Mouse (Mus musculus): ENCODE measurements at regions not wholly inside any gene's neighbourhood (a gene's known extent, or its start where the extent isn't known, plus 50 kb on each side); places are given as distances from the start of the nearest gene placed in this dataset.

DNA sequence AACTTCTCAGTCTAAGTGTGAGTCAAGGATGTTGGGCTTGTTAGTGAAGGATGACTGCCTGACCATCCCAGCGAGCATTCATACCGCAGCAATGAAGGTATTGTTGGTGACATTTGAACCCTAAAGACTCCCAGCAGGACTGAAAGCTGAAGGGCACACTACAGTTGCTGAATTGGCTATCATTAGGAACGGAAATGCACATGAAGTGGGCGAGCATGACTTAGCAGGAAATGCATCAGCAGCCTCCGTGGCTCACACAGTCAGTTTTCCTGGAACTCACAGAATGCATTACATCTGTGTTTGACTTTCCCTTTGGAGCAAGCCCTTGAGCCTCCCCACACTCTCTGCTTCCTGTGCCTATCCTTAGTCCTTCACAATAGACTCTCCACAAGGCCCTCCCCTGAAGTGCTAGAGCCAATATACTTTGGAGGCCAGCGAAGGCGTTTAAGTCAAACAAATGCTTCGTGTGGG is 63.9 kb downstream of the Tmco5 start:
- ATAC-seq (ENCODE audit: extremely low read depth, insufficient number of reproducible peaks, low FRiP score, poor library complexity, severe bottlenecking): no peak

- ATAC-seq (ENCODE audit: extremely low read depth, insufficient number of reproducible peaks, low FRiP score, poor library complexity, severe bottlenecking): no peak
Measured at GRCm38 (mm10) chr2:116948538-116948937, 70.0 kb downstream of the Tmco5 start.

GRCm38 (mm10) chr2:116949741-116950140 is 71.2 kb downstream of the Tmco5 start:
- no peak for ATAC-seq (ENCODE audit: extremely low read depth, insufficient number of reproducible peaks, low FRiP score, poor library complexity, severe bottlenecking)

- no peak for ATAC-seq (ENCODE audit: extremely low read depth, insufficient number of reproducible peaks, low FRiP score, poor library complexity, severe bottlenecking)
Measured at GRCm38 (mm10) chr2:116950154-116950553, 71.7 kb downstream of the Tmco5 start.

DNA sequence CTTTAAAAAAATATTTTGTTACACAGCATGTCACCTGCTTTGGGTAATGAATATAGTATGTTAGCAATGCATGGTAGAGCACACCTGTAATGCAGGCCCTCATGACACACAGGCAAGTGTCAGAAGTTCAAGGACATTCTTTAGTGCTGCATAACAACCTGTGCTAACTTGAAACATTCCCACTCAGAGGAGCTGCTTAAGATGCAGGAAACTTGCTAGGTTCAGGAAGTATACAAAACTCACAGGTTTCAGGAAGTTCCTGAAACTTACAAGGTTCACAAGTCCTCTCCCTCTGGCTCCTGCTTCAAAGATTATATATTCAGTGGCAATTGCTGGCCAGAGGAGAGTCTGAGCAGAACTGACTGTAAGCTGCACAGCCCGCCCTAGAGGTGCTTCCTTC is 73.0 kb downstream of the Tmco5 start:
- ATAC-seq (ENCODE audit: extremely low read depth, insufficient number of reproducible peaks, low FRiP score, poor library complexity, severe bottlenecking): no peak

GRCm38 (mm10) chr2:116954280-116954679 is 75.8 kb downstream of the Tmco5 start:
- ATAC-seq (ENCODE audit: extremely low read depth, insufficient number of reproducible peaks, low FRiP score, poor library complexity, severe bottlenecking): no peak

DNA sequence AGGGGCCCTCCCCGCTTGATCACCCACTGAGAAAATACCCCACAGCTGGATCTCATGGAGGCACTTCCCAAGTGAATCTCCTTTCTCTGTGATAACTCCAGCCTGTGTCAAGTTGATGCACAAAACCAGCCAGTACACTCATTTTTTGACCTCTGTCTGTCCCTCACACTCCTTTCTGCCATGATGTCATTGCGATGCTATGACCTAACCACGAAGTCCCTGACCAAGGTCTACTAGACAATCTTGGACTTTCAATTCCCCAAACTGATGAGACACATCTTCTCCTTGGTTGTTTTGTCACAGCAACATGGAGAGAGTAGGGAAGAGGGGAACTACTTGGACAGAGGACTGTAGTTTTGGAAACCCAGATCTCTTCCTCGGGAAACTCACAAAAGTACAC is 76.4 kb downstream of the Tmco5 start:
- no peak for ATAC-seq (ENCODE audit: extremely low read depth, insufficient number of reproducible peaks, low FRiP score, poor library complexity, severe bottlenecking)

- ATAC-seq (ENCODE audit: extremely low read depth, insufficient number of reproducible peaks, low FRiP score, poor library complexity, severe bottlenecking): 0 out of 2 replicates have a peak, but pooled peaks have one; percentile 51
Measured at GRCm38 (mm10) chr2:116963116-116963873, 84.8 kb downstream of the Tmco5 start.

- no peak for ATAC-seq (ENCODE audit: extremely low read depth, insufficient number of reproducible peaks, low FRiP score, poor library complexity, severe bottlenecking)
Measured at GRCm38 (mm10) chr2:116966266-116966665, 87.8 kb downstream of the Tmco5 start.

DNA sequence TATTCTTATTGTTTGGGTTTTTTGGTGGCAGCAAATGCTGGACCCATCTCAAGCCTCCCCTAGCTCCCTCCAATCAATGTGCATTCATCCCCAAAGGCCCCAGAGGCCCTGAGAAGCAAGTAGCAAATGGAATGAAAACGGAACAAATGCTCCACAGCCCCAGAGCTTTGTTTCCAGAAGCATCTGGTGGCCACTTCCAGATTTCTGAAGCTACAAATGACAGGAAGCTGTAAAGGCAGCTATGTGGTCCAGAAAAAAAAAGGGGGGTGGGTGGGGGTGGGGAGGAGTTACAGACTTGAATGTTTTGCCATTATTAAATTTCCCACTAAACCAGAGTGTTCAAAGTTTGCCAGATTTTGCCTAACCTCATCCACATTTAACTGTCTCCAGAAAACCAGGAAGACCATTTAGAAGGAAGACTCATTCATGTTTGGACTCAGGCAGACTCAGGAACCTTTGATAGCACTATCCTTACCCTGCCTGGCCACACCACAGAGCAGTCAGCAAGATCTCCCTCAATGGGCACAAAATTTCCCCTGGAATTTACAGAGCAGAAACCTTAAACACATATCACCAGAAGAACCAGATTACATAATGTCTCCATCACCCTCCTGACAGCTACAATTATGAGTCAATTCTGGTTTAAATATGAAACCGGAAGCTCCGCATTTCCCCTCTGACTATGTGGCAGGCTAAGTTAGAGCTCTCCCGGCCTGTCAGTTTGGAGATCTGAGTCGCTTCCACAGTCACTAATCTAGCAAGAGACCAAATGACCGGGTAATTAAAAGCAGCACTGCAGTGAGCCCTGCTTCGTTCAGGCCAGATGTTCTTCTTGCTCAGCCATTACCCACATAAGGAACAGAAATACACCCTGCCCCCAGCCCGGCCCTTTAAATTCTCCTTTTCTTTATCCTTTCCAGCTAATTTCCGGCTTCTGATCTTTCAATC is 93.4 kb downstream of the Tmco5 start:
- ATAC-seq (ENCODE audit: extremely low read depth, insufficient number of reproducible peaks, low FRiP score, poor library complexity, severe bottlenecking): peak; percentile 64

- ATAC-seq (ENCODE audit: extremely low read depth, insufficient number of reproducible peaks, low FRiP score, poor library complexity, severe bottlenecking): no peak
Measured at GRCm38 (mm10) chr2:116972614-116972985, 94.1 kb downstream of the Tmco5 start.

- ATAC-seq (ENCODE audit: extremely low read depth, insufficient number of reproducible peaks, low FRiP score, poor library complexity, severe bottlenecking): no peak
Measured at GRCm38 (mm10) chr2:116973441-116973840, 95.0 kb downstream of the Tmco5 start.

DNA sequence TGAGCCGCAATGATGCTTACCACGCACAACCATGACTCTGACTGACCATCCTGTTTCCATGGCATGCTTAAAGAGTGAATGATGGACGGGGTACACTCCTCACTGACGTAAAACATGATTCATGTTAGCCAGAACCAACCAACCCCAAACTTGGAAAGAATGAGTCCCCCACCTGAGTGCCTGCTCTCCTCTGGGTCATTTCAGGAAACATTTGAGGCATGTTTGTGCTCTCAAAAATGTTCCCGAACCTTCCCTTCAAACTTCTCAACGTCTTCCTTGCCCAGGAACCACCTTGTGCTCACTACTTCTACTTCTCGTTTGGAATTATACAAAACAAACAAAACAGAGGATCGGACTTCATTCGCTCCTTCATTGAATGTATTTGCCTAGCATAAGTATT is 95.7 kb downstream of the Tmco5 start:
- ATAC-seq (ENCODE audit: extremely low read depth, insufficient number of reproducible peaks, low FRiP score, poor library complexity, severe bottlenecking): no peak

GRCm38 (mm10) chr2:116974569-116975060 is 96.1 kb downstream of the Tmco5 start:
- ATAC-seq (ENCODE audit: extremely low read depth, insufficient number of reproducible peaks, low FRiP score, poor library complexity, severe bottlenecking): no peak

DNA sequence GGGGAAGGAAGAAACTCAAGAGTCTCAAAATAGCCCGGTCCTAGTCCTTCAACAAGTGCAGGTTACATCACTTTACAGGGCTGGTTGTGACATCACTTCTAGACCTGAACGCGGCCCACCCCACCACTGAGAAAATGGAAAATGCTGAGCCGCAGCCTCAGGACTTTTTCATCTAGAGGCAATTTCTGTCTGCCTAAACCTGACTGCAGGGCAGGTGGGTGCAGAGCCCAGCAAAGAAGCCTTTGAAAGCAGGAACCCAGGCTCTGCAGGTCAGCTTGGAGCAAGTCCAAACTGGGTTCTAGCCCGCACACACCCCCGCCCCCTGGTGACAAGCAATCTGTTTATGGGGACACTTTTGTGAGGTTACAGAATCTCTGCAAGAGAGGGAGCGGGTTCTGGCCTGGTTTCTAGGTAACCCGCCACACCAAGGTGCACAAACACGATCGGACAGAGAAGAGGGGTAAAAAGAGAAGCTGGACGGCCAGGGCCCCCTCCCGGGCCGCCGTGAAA is 96.7 kb downstream of the Tmco5 start:
- peak; percentile 49 for ATAC-seq (ENCODE audit: extremely low read depth, insufficient number of reproducible peaks, low FRiP score, poor library complexity, severe bottlenecking)

- ATAC-seq (ENCODE audit: extremely low read depth, insufficient number of reproducible peaks, low FRiP score, poor library complexity, severe bottlenecking): no peak
Measured at GRCm38 (mm10) chr2:116975601-116976431, 97.3 kb downstream of the Tmco5 start.

GRCm38 (mm10) chr2:116976432-116976750 is 97.9 kb downstream of the Tmco5 start:
- no peak for ATAC-seq (ENCODE audit: extremely low read depth, insufficient number of reproducible peaks, low FRiP score, poor library complexity, severe bottlenecking)

- ATAC-seq (ENCODE audit: extremely low read depth, insufficient number of reproducible peaks, low FRiP score, poor library complexity, severe bottlenecking): no peak
Measured at GRCm38 (mm10) chr2:116976951-116977503, 98.5 kb downstream of the Tmco5 start.

Measured in neutrophil, adult 5-6 weeks (primary cell).